Mouse (Mus musculus): ENCODE measurements around the gene Heca. TPM values are rescaled to one million over a fixed set of nuclear protein-coding genes. Genes with fewer than 3 reads are reported as not detected.
"Not testable (repeated sequence)": the region's sequence is repeated elsewhere in the genome, so short reads cannot be mapped to it uniquely, and the experiment has no call there.

Gene Heca
- polyA plus RNA-seq, 1 experiment from 2014 or later = 5.5 TPM

- H3K4me1 ChIP-seq (replicated peaks; ENCODE audit: control insufficient read depth, insufficient read depth, low read length) = no peaks in the 10 kb centered on the region
- WGBS = 74% methylated on average over 4 of the region's 4 CpGs
- DNase-seq (ENCODE audit: low spot score) (no peak), ATAC-seq (ENCODE audit: low FRiP score) (no peak)
- H3K36me3 ChIP-seq (ENCODE audit: control insufficient read depth, insufficient read depth, low read length) = no peaks in the 10 kb centered on the region
- H3K27ac ChIP-seq (ENCODE audit: low read depth, low read length) = no peak overlapping the region
- no peak overlapping the region for H3K4me3 ChIP-seq (ENCODE audit: low read depth, low read length)
- no peak overlapping the region for H3K4me2 ChIP-seq (replicated peaks; ENCODE audit: low read depth, low read length)
- no peak overlapping the region for H3K9ac ChIP-seq (ENCODE audit: low read depth, low read length)
- H3K27me3 ChIP-seq (ENCODE audit: control insufficient read depth, insufficient read depth, low read length) = no peaks in the 10 kb centered on the region
- H3K9me3 ChIP-seq (ENCODE audit: control insufficient read depth, low read length) = no peaks in the 10 kb centered on the region
Observed at GRCm38 (mm10) chr10:17829205-17829604, 118.7 kb downstream of the Heca start.

- Histone ChIP-seq H3K4me3 (ENCODE audit: low read depth, low read length) (no peak overlapping the region), H3K36me3 (ENCODE audit: control insufficient read depth, insufficient read depth, low read length) (no peaks in the 10 kb centered on the region), H3K9ac (ENCODE audit: low read depth, low read length) (no peak overlapping the region), H3K9me3 (ENCODE audit: control insufficient read depth, low read length) (no peaks in the 10 kb centered on the region), H3K4me1 (replicated peaks; ENCODE audit: control insufficient read depth, insufficient read depth, low read length) (no peaks in the 10 kb centered on the region), H3K27me3 (ENCODE audit: control insufficient read depth, insufficient read depth, low read length) (no peaks in the 10 kb centered on the region), H3K4me2 (replicated peaks; ENCODE audit: low read depth, low read length) (0 out of 2 replicates have a peak overlapping the region, but pooled peaks have one; percentile 0), H3K27ac (ENCODE audit: low read depth, low read length) (peak overlapping the region; percentile 65)
- ATAC-seq (ENCODE audit: low FRiP score) (peak; percentile 60), DNase-seq (ENCODE audit: low spot score) (peak; percentile 68)
- 1% methylated on average over 12 of the region's 12 CpGs for WGBS
Observed at GRCm38 (mm10) chr10:17827391-17827790, 120.5 kb downstream of the Heca start.

GRCm38 (mm10) chr10:17820422-17820821 lies 127.4 kb downstream of the Heca start:
- DNase-seq (ENCODE audit: low spot score); H3K4me2 ChIP-seq (replicated peaks; ENCODE audit: low read depth, low read length); H3K36me3 ChIP-seq (ENCODE audit: control insufficient read depth, insufficient read depth, low read length); H3K27me3 ChIP-seq (ENCODE audit: control insufficient read depth, insufficient read depth, low read length); ATAC-seq (ENCODE audit: low FRiP score); H3K4me3 ChIP-seq (ENCODE audit: low read depth, low read length); H3K9me3 ChIP-seq (ENCODE audit: control insufficient read depth, low read length); H3K9ac ChIP-seq (ENCODE audit: low read depth, low read length); H3K27ac ChIP-seq (ENCODE audit: low read depth, low read length); H3K4me1 ChIP-seq (replicated peaks; ENCODE audit: control insufficient read depth, insufficient read depth, low read length): not testable (repeated sequence)
- WGBS = 91% methylated on average over 7 of the region's 7 CpGs

Other genes with a start within 250 kb of the Heca start
- 109 and 121 TPM in 2 replicates for gene Cited2, start 224.8 kb downstream of the Heca start, polyA plus RNA-seq (2014; fragmentation: Nextera tagmentation; extraction: Ambion mirVana)
- gene Txlnb, start 151.8 kb downstream of the Heca start, polyA plus RNA-seq (2014; fragmentation: Nextera tagmentation; extraction: Ambion mirVana) = 6.7 and 7.2 TPM in 2 replicates
- gene Abracl, start 75.2 kb upstream of the Heca start, polyA plus RNA-seq (2014; fragmentation: Nextera tagmentation; extraction: Ambion mirVana) = 220 and 223 TPM in 2 replicates
- 24.6 and 29.7 TPM in 2 replicates for gene Reps1, start 107.8 kb upstream of the Heca start, polyA plus RNA-seq (2014; fragmentation: Nextera tagmentation; extraction: Ambion mirVana)